Mouse (Mus musculus) lung, adult 2 months (tissue): ENCODE results near the gene Pcolce.

Source experiments
- CTCF ChIP-seq: fragments of 200-500 bp; IDR thresholded peaks from 2 replicates; pipeline ENCODE4 v1.5.1; 2011; ENCODE audit warnings: mild to moderate bottlenecking, low read length, control low read depth; ENCODE audit not compliant: insufficient read depth
- POLR2A ChIP-seq: fragments of 200-500 bp; IDR thresholded peaks from 2 replicates; pipeline ENCODE4 v1.6.1; 2011; ENCODE audit warnings: low read depth, mild to moderate bottlenecking, control low read depth, low read length, borderline replicate concordance; ENCODE audit errors: extremely low read depth

DNA sequence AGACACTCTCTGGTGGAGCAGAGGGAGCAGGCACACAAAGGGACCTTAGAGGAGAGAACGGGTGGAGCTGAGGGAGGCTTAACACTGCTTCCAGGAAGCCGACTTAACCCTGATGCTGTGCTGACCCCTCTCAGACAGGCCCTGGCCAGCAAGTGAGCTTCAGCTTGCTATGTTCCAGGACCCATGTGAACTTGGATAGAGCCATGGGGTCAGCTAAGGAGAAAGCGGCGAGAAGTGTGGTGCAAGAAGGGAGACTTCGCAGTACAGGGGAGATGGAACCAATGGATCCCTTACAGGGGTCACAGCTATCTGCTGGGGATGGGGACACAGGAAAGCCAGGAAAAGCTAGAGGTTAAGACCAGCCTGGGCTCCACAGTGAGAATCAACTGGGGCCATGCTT, 508 bp downstream of the Pcolce start:
- TF ChIP-seq POLR2A: no peak
- no peak for TF ChIP-seq CTCF
